Mouse (Mus musculus) brain, embryonic 14.5 days (tissue): ENCODE data around the gene Tmem45a.

Experiments
- CTCF ChIP-seq: fragments of 200-500 bp; IDR thresholded peaks from 2 replicates; pipeline ENCODE4 v1.5.1; 2012; ENCODE audit warnings: inconsistent platforms, mild to moderate bottlenecking, moderate library complexity, borderline replicate concordance; ENCODE audit not compliant: insufficient read depth, insufficient read length; ENCODE audit errors: extremely low read depth
- POLR2A ChIP-seq: fragments of 200-500 bp; IDR thresholded peaks from 2 replicates; pipeline ENCODE4 v1.6.1; 2012; ENCODE audit warnings: mild to moderate bottlenecking, inconsistent platforms, borderline replicate concordance; ENCODE audit not compliant: poor library complexity, insufficient read depth, insufficient read length, severe bottlenecking; ENCODE audit errors: extremely low read depth

DNA sequence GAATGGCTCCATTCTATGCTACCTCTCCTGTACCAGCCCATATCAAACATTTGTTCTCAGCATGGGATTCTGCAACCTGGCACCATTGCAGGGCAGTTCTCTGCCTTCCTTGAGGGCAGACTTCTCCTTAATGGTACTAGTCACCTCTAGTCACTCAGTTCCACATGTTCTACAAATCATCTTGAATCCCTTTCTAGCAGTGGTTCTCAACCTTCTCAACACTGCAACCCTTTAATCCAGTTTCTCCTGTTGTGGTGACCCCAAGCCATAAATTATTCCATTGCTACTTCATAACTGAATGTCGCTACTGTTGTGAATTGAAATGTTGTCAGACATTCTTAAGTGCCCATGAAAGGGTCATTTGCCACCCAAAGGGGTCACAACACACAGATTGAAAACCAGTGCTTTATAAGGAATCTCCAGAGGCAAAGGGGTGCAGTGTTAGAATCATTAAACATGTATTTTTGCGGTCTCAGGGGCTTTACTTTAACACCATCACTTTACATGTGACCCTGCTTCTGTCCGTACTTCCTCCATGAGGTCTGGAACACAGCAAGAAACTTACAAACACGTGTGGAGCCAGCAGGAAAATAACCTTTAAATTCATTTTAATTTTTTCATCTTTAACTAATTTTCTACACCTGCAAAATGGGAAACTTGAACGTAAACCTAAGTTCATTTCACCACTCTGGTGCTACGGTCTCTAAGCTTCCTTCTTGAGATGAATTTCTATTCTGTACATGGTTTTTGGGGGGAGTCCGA is 91.4 kb downstream of the Tmem45a start:
- TF ChIP-seq POLR2A (no peak), CTCF (no peak)
